Mouse (Mus musculus): ENCODE data around the gene Atp5e. TPM values are rescaled to one million over a fixed set of nuclear protein-coding genes. Genes with fewer than 3 reads are reported as not detected.

Atp5e gene
- polyA plus RNA-seq (2016; fragmentation: Nextera tagmentation; extraction: Ambion mirVana) = 514 and 545 TPM in 2 replicates

DNA sequence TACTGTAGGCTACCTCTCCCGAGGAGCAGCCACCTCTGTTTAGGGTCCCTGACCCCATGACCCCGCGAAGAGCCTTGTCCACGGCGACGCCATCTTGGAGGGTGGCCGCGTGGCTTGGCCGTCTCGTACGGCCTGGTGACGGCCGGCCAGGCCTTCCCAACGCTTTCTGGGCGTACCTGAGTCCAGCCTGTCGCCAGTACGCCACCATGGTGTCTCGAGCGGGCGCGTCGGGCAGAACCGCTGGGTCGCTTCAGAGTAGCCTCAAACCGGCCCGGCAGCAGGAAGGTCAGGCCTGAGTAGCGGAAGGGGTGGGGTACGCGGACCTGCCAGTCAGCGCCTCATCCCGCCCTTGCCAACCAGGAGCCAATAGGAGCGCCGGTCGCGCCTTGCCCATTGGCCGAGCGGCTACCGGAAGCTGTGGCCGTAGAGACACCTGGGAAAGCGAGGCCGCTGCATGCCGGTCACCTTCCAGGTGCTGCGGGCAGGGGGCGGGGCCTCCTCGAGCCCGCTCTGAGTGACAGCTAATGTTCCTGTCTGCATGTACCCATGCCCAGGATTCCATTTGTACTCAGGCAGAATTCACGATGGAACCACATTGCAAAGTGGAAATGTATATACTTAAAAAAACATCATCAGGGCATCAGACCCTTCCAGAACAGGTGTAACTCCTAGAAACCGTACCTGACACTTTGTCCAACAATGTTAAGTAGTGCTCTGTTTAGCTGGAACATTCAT lies at the start of gene Atp5e:
Gene Atp5e (minus strand): TSS at position 317 of the 735 bp plus-strand sequence.
- peaks cover 78% of the 10 kb centered on the region for H3K36me3 ChIP-seq
- peak within 1 kb of the TSS; percentile 77 for H3K27ac ChIP-seq

DNA sequence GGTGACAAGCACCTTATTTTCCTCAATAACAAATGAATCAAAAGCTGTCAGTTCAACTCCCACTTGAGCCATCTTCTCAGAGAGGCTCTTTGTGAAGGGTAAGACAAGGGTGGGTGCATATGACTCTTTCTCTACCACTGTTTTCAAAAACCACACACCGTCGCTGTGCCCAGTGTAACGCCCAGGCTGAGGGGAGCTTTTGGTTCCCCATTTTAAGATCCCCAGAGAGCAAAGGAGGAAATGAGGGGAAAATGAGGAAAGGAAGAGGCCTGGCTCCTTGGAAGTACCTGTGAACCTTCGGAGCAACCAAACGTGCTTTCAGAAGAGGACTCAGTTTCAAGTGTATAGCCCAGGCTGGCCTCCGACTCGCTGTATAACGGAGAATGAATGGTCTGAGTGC lies 45.9 kb upstream of the Atp5e start:
- Histone ChIP-seq H3K36me3 (no peaks in the 10 kb centered on the region), H3K27me3 (replicated peaks) (no peaks in the 10 kb centered on the region), H3K4me1 (no peaks in the 10 kb centered on the region), H3K9me3 (replicated peaks) (no peaks in the 10 kb centered on the region), H3K4me2 (no peak overlapping the region), H3K9ac (no peak overlapping the region), H3K4me3 (no peak overlapping the region), H3K27ac (no peak overlapping the region)
- 60% methylated on average over 8 of the region's 8 CpGs for WGBS (ENCODE audit: insufficient replicate concordance)
- ATAC-seq = no peak

More for the DNA sequence above, at the start of gene Atp5e:
- Histone ChIP-seq H3K9ac (peak within 1 kb of the TSS; percentile 84), H3K4me3 (peak within 1 kb of the TSS; percentile 75), H3K4me2 (peak within 1 kb of the TSS; percentile 90), H3K27me3 (replicated peaks) (no peaks in the 10 kb centered on the region), H3K4me1 (peaks cover 35% of the 10 kb centered on the region), H3K9me3 (replicated peaks) (no peaks in the 10 kb centered on the region)
- 2% methylated on average over 48 of the region's 48 CpGs for WGBS (ENCODE audit: insufficient replicate concordance)
- ATAC-seq = peak; percentile 100

DNA sequence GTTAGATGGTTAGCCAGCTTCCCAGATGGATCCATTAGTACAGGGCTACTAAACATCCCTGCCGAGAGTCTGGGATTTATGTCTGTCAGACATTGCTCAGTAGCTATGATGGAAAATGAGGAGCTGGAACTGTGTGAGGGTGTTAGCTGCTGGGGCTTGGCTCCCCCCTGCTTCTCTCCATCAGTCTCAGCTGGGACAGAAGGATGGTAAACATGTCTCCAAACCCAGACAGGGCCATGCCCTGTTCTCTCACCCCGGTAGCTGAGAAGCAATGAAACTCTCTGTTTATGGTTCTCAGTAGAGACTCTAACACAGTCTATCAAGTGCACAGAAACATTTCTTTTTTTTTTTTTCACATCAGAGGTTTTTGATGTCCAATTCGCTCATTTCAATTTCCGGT lies 44.1 kb upstream of the Atp5e start:
- Histone ChIP-seq H3K36me3 (no peaks in the 10 kb centered on the region), H3K27me3 (replicated peaks) (no peaks in the 10 kb centered on the region), H3K9me3 (replicated peaks) (no peaks in the 10 kb centered on the region), H3K4me1 (no peaks in the 10 kb centered on the region), H3K4me2 (no peak overlapping the region), H3K27ac (no peak overlapping the region), H3K4me3 (no peak overlapping the region), H3K9ac (no peak overlapping the region)
- whole genome bisulfite sequencing (ENCODE audit: insufficient replicate concordance) = 72% methylated on average over 4 of the region's 4 CpGs
- no peak for ATAC-seq

DNA sequence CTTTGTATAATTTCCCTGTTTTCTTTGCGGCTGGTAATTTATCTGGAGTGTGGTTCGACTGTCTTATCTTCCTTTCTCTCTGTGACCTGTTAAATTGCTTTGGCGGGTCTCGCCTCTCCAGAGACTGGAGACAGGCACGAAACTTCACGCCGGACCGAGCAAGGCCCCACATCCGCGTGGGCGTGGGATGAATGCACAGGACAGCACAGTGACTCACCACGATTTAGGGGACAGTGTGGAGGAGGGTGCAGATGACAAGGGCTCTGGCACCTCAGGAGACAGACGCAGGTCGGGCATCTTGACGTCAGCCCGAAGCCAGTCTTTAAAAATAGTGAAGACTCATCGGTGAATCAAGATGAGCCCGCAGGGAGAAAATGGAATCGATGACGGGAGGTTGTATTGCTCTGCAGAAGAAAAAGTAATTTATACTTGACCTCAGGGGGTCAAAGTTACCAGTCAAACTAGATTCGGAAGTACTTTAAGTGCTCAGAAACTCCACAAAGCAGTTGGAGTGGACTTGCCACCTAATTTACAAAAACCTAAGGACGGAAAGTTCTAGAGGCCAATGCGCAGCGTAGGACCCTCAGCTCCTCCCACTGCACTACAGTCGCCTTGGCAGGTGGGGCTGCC lies 39.0 kb upstream of the Atp5e start:
- Histone ChIP-seq H3K27me3 (replicated peaks) (no peaks in the 10 kb centered on the region), H3K36me3 (no peaks in the 10 kb centered on the region), H3K9ac (no peak overlapping the region), H3K9me3 (replicated peaks) (no peaks in the 10 kb centered on the region), H3K4me1 (no peaks in the 10 kb centered on the region), H3K27ac (no peak overlapping the region), H3K4me2 (no peak overlapping the region), H3K4me3 (no peak overlapping the region)
- WGBS (ENCODE audit: insufficient replicate concordance) = 63% methylated on average over 25 of the region's 25 CpGs
- no peak for ATAC-seq

GRCm38 (mm10) chr2:174502321-174502720 lies 38.4 kb upstream of the Atp5e start:
- Histone ChIP-seq H3K4me2 (no peak overlapping the region), H3K9ac (no peak overlapping the region), H3K27ac (no peak overlapping the region), H3K36me3 (no peaks in the 10 kb centered on the region), H3K4me3 (no peak overlapping the region), H3K27me3 (replicated peaks) (no peaks in the 10 kb centered on the region), H3K4me1 (no peaks in the 10 kb centered on the region), H3K9me3 (replicated peaks) (no peaks in the 10 kb centered on the region)
- 44% methylated on average over 5 of the region's 5 CpGs for WGBS (ENCODE audit: insufficient replicate concordance)
- ATAC-seq = no peak

DNA sequence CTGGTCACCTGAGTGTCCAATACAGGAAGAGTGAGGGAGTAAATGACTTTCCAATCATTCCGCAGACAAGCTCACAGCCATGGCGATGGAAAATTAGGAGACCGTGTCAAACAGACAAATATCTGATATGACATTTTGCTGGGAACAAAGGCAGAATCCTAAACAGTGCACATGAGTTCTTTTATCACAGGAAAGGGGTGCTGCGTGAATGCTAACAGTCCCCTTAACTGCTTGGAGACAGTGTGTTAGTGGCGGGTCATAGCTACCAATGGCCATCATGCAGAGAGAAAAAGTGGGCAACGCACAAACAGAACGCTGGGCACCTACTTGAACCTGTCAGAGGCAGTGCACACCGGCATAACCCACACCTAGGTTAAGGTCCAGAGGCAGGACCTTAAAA lies 37.6 kb upstream of the Atp5e start:
- ATAC-seq = no peak
- no peaks in the 10 kb centered on the region for H3K9me3 ChIP-seq (replicated peaks)
- no peaks in the 10 kb centered on the region for H3K27me3 ChIP-seq (replicated peaks)
- H3K27ac ChIP-seq = no peak overlapping the region
- H3K4me3 ChIP-seq = no peak overlapping the region
- H3K36me3 ChIP-seq = no peaks in the 10 kb centered on the region
- no peak overlapping the region for H3K4me2 ChIP-seq
- WGBS (ENCODE audit: insufficient replicate concordance) = 84% methylated on average over 8 of the region's 8 CpGs
- no peak overlapping the region for H3K9ac ChIP-seq
- no peaks in the 10 kb centered on the region for H3K4me1 ChIP-seq

- no peak overlapping the region for H3K4me3 ChIP-seq
- no peak overlapping the region for H3K27ac ChIP-seq
- ATAC-seq = no peak
- H3K9ac ChIP-seq = no peak overlapping the region
- H3K9me3 ChIP-seq (replicated peaks) = no peaks in the 10 kb centered on the region
- H3K4me2 ChIP-seq = no peak overlapping the region
- no peaks in the 10 kb centered on the region for H3K27me3 ChIP-seq (replicated peaks)
- no peaks in the 10 kb centered on the region for H3K4me1 ChIP-seq
- WGBS (ENCODE audit: insufficient replicate concordance) = 77% methylated on average over 14 of the region's 14 CpGs
- no peaks in the 10 kb centered on the region for H3K36me3 ChIP-seq
Observed at GRCm38 (mm10) chr2:174500814-174501503, 37.1 kb upstream of the Atp5e start.

GRCm38 (mm10) chr2:174492858-174493257 lies 29.0 kb upstream of the Atp5e start:
- H3K27me3 ChIP-seq (replicated peaks) = no peaks in the 10 kb centered on the region
- H3K27ac ChIP-seq = no peak overlapping the region
- H3K9me3 ChIP-seq (replicated peaks) = no peaks in the 10 kb centered on the region
- no peak overlapping the region for H3K4me3 ChIP-seq
- H3K9ac ChIP-seq = no peak overlapping the region
- no peaks in the 10 kb centered on the region for H3K36me3 ChIP-seq
- no peak for ATAC-seq
- WGBS (ENCODE audit: insufficient replicate concordance) = 52% methylated on average over 2 of the region's 2 CpGs
- H3K4me1 ChIP-seq = no peaks in the 10 kb centered on the region
- H3K4me2 ChIP-seq = no peak overlapping the region

DNA sequence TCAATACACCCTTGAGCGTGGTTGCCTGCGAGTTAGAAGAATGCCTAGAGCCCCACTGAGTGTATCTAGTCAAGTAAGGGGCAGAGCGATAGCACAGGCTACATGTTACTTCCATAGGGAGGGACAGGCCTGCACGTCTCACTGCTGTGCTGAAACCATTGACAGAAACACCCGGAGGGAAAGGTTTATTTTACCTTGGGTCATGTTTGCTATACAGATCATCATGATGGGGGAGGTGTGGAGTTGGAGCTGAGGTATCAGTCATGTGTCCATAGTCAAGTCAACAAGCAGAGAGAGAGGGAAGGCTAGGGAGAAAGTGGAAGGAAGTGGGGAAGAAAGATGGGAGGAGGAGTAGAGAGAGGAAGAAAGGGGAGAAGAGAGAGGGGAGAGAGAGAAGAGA lies 23.1 kb upstream of the Atp5e start:
- 64% methylated on average over 5 of the region's 5 CpGs for WGBS (ENCODE audit: insufficient replicate concordance)
- no peak overlapping the region for H3K4me2 ChIP-seq
- 0 out of 2 replicates have a peak, but pooled peaks cover 2% of the 10 kb centered on the region for H3K27me3 ChIP-seq (replicated peaks)
- H3K9me3 ChIP-seq (replicated peaks) = no peaks in the 10 kb centered on the region
- no peak overlapping the region for H3K9ac ChIP-seq
- H3K27ac ChIP-seq = no peak overlapping the region
- no peaks in the 10 kb centered on the region for H3K36me3 ChIP-seq
- no peak for ATAC-seq
- no peak overlapping the region for H3K4me3 ChIP-seq
- H3K4me1 ChIP-seq = no peaks in the 10 kb centered on the region

DNA sequence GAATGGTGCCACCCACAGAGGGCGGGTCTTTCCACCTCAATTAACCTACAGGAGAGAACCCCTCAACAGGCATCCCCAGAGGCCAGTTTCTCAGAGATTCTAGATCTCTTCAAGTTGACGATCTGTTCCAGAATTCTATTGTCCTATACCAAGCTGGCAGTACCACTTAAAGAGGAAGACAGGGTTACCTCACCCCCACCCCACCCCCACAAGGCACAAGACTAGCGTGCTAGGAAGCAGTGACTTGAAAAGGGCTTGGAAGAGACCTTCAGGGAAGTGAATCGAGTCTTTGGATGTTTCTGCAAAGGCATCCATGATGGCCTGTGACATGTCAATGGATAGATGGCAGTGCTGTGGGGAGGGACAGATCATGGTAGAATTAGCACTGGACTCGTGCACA lies 14.8 kb upstream of the Atp5e start:
- peaks cover 5% of the 10 kb centered on the region for H3K4me1 ChIP-seq
- no peak overlapping the region for H3K9ac ChIP-seq
- H3K9me3 ChIP-seq (replicated peaks) = no peaks in the 10 kb centered on the region
- H3K27me3 ChIP-seq (replicated peaks) = peaks cover 10% of the 10 kb centered on the region; the same call in 1 of the 2 replicates
- H3K36me3 ChIP-seq = no peaks in the 10 kb centered on the region
- H3K4me3 ChIP-seq = no peak overlapping the region
- H3K4me2 ChIP-seq = no peak overlapping the region
- no peak for ATAC-seq
- H3K27ac ChIP-seq = no peak overlapping the region
- WGBS (ENCODE audit: insufficient replicate concordance) = 60% methylated on average over 5 of the region's 5 CpGs

DNA sequence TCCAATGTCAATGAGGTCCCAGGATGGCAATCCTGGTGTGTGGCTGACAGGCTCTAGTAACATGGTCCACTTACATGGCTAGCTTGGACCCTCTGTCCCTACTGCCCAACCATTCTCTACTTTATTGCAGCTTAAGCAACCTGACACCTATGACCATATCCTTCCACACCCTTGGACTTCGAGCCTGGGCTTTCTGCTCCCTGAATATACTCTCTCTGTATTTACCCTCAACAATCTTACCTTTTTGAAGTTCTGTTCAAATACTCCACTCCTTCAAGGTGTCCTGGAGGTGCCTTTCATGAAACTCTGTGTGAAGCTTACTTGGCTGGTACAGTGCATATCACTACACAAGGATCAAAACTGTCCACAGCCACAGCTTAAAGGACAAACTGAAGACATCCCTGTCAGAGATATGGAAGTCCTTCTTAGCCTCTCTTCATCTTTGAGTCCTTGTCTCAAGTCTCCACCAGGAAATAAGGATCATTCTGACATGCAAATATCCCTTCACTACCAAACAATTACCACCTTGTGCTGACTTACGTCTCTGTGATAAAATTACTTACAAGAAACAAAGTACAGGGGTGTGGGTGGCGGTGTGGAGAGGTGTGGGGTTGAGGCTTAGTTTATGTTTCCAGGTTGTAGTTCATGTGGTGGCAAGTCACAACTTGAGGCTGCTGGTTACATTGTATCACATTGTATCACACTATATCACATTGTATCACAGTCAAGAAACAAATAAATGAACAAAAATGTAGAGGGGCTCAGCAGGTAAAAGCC lies 13.8 kb upstream of the Atp5e start:
- no peaks in the 10 kb centered on the region for H3K36me3 ChIP-seq
- ATAC-seq = no peak
- H3K9me3 ChIP-seq (replicated peaks) = no peaks in the 10 kb centered on the region
- H3K4me2 ChIP-seq = no peak overlapping the region
- 58% methylated on average over 3 of the region's 3 CpGs for WGBS (ENCODE audit: insufficient replicate concordance)
- H3K27me3 ChIP-seq (replicated peaks) = peaks cover 10% of the 10 kb centered on the region; the same call in 1 of the 2 replicates
- no peak overlapping the region for H3K9ac ChIP-seq
- peaks cover 11% of the 10 kb centered on the region for H3K4me1 ChIP-seq
- no peak overlapping the region for H3K27ac ChIP-seq
- H3K4me3 ChIP-seq = no peak overlapping the region

Measured in liver, embryonic 12.5 days (tissue).